Mouse (Mus musculus) gastrocnemius, adult 8-10 months (tissue): ENCODE measurements around the gene Pde4d. TPM values are rescaled to one million over a fixed set of nuclear protein-coding genes. Genes with fewer than 3 reads are reported as not detected.
"Not testable (repeated sequence)": the region's sequence is repeated elsewhere in the genome, so short reads cannot be mapped to it uniquely, and the experiment has no call there.

Source experiments
- DNase-seq, 2 experiments: peaks; one replicate each; pipeline ENCODE4 v3.0.0; 2022; ENCODE audit warnings: low spot score in 2 of 2
- total RNA-seq, 4 experiments: library from RNA; stranded (reverse); gene quantifications; 2 replicates each; pipeline ENCODE4 v1.2.4; 2022

Gene Pde4d
- total RNA-seq, 4 experiments from 2014 or later: 257 to 339 (median 308) TPM

GRCm38 (mm10) chr13:108686262-108686661 lies 236.5 kb downstream of the Pde4d start:
- no peak for DNase-seq

GRCm38 (mm10) chr13:108686807-108687206 lies 237.1 kb downstream of the Pde4d start:
- no peak for DNase-seq

- no peak for DNase-seq
Measured at GRCm38 (mm10) chr13:108692883-108693550, 243.3 kb downstream of the Pde4d start.

GRCm38 (mm10) chr13:108705441-108705840 lies 255.7 kb downstream of the Pde4d start:
- DNase-seq: no peak

GRCm38 (mm10) chr13:108714032-108714431 lies 264.3 kb downstream of the Pde4d start:
- no peak for DNase-seq

GRCm38 (mm10) chr13:108715029-108715428 lies 265.3 kb downstream of the Pde4d start:
- no peak for DNase-seq

- DNase-seq: no peak
Measured at GRCm38 (mm10) chr13:108722234-108722633, 272.5 kb downstream of the Pde4d start.

- not testable (repeated sequence) for DNase-seq
Measured at GRCm38 (mm10) chr13:108734356-108734755, 284.6 kb downstream of the Pde4d start.

- no peak for DNase-seq
Measured at GRCm38 (mm10) chr13:108751155-108751840, 301.6 kb downstream of the Pde4d start.

GRCm38 (mm10) chr13:108757477-108757876 lies 307.7 kb downstream of the Pde4d start:
- DNase-seq: no peak

- no peak for DNase-seq
Measured at GRCm38 (mm10) chr13:108758331-108758730, 308.6 kb downstream of the Pde4d start.

- DNase-seq: no peak
Measured at GRCm38 (mm10) chr13:108759140-108759539, 309.4 kb downstream of the Pde4d start.

- no peak for DNase-seq
Measured at GRCm38 (mm10) chr13:108763295-108763694, 313.5 kb downstream of the Pde4d start.

GRCm38 (mm10) chr13:108766020-108766727 lies 316.4 kb downstream of the Pde4d start:
- no peak for DNase-seq

- DNase-seq: no peak
Measured at GRCm38 (mm10) chr13:108769465-108770056, 319.8 kb downstream of the Pde4d start.

GRCm38 (mm10) chr13:108772386-108772785 lies 322.6 kb downstream of the Pde4d start:
- no peak for DNase-seq

GRCm38 (mm10) chr13:108774981-108775380 lies 325.2 kb downstream of the Pde4d start:
- no peak for DNase-seq

- DNase-seq: no peak
Measured at GRCm38 (mm10) chr13:108775882-108776281, 326.1 kb downstream of the Pde4d start.

GRCm38 (mm10) chr13:108797620-108798019 lies 347.9 kb downstream of the Pde4d start:
- not testable (repeated sequence) for DNase-seq

- DNase-seq: no peak
Measured at GRCm38 (mm10) chr13:108809191-108809590, 359.4 kb downstream of the Pde4d start.

GRCm38 (mm10) chr13:108812956-108813355 lies 363.2 kb downstream of the Pde4d start:
- no peak for DNase-seq

- no peak for DNase-seq
Measured at GRCm38 (mm10) chr13:108819846-108820408, 370.2 kb downstream of the Pde4d start.
